Mouse (Mus musculus) ES-E14 (cell line): ENCODE results near the gene Olfr1254. TPM values are rescaled to one million over a fixed set of nuclear protein-coding genes. Genes with fewer than 3 reads are reported as not detected.

Source experiments
- DNase-seq: peaks from one replicate; pipeline ENCODE4 v3.0.0-alpha.2; 2013; ENCODE audit warnings: low read depth, low spot score
- H3K27ac ChIP-seq: 2 replicates; pipeline ENCODE4 v1.5.1; 2012; ENCODE audit warnings: low read depth, mild to moderate bottlenecking, low read length, moderate library complexity, mixed read lengths; ENCODE audit not compliant: poor library complexity, insufficient read depth, severe bottlenecking
- H3K36me3 ChIP-seq: 2 replicates; pipeline ENCODE4 v1.6.1; 2012; ENCODE audit warnings: mild to moderate bottlenecking, low read length, moderate library complexity, mixed read lengths; ENCODE audit not compliant: control insufficient read depth, poor library complexity, insufficient read depth, severe bottlenecking
- H3K4me1 ChIP-seq, 2 experiments: fragments of 150-350 bp in 1 of 2; sonication (generic) in 1 of 2; 2 replicates each; pipeline ENCODE4 v1.6.1; 2012; ENCODE audit warnings: low read length in 2 of 2, mild to moderate bottlenecking in 1 of 2, mixed read lengths in 1 of 2; ENCODE audit not compliant: control insufficient read depth in 2 of 2, insufficient read depth in 2 of 2, poor library complexity in 1 of 2
- H3K4me3 ChIP-seq, 2 experiments: fragments of 150-350 bp in 1 of 2; sonication (generic) in 1 of 2; 2 replicates each; pipeline ENCODE4 v1.5.1; 2012; ENCODE audit warnings: low read length in 2 of 2, low read depth in 1 of 2, mild to moderate bottlenecking in 1 of 2, mixed read lengths in 1 of 2; ENCODE audit not compliant: insufficient read depth in 1 of 2, poor library complexity in 1 of 2, severe bottlenecking in 1 of 2
- H3K9ac ChIP-seq: 2 replicates; pipeline ENCODE4 v1.6.1; 2012; ENCODE audit warnings: low read depth, mild to moderate bottlenecking, low read length, mixed read lengths; ENCODE audit not compliant: poor library complexity, insufficient read depth, severe bottlenecking
- H3K9me3 ChIP-seq: fragments of 150-350 bp; sonication (generic); 2 replicates; pipeline ENCODE4 v1.6.1; 2012; ENCODE audit warnings: low read depth, mild to moderate bottlenecking, low read length; ENCODE audit not compliant: control insufficient read depth, insufficient read depth
- CHD2 ChIP-seq: IDR thresholded peaks from 2 replicates; pipeline ENCODE4 v1.6.1; 2014; ENCODE audit warnings: mild to moderate bottlenecking, low read depth, low read length, inconsistent platforms
- HCFC1 ChIP-seq: IDR thresholded peaks from 2 replicates; pipeline ENCODE4 v1.6.1; 2012; ENCODE audit warnings: low read length, inconsistent platforms, borderline replicate concordance; ENCODE audit not compliant: insufficient read depth
- MAFK ChIP-seq: IDR thresholded peaks from 2 replicates; pipeline ENCODE4 v1.6.1; 2014; ENCODE audit warnings: mild to moderate bottlenecking, low read depth, low read length, inconsistent platforms; ENCODE audit not compliant: insufficient read depth
- ZC3H11A ChIP-seq: IDR thresholded peaks from 2 replicates; pipeline ENCODE4 v1.6.1; 2012; ENCODE audit warnings: low read depth, mild to moderate bottlenecking, inconsistent platforms, low read length, borderline replicate concordance
- ZNF384 ChIP-seq: IDR thresholded peaks from 2 replicates; pipeline ENCODE4 v1.6.1; 2012; ENCODE audit warnings: low read depth, low read length, inconsistent platforms
- in situ Hi-C, 2 experiments: fragments of 600-800 bp; cut with MboI; formaldehyde crosslinking; loops; one replicate each; pipeline ENCODE4 v1.15.1; 2025; ENCODE audit warnings: low sequenced_read_pairs in 2 of 2, inconsistent platforms in 1 of 2; ENCODE audit not compliant: unreplicated experiment in 2 of 2
- total RNA-seq: library from RNA; depleted of rRNA; stranded (reverse); fragments of 300-350 nt; gene quantifications from 2 replicates; pipeline ENCODE4 v1.2.3, GENCODE M21; 2012; rRNA removed

Gene Olfr1254
- total RNA-seq, 1 experiment, result not detected

GRCm38 (mm10) chr2:89799583-89799982 is 6.2 kb upstream of the Olfr1254 start:
- TF ChIP-seq MAFK (no peak), ZC3H11A (no peak), HCFC1 (no peak), CHD2 (no peak), ZNF384 (no peak)
- in situ Hi-C loops, result no loop called here
- Histone ChIP-seq H3K4me3 (no peak overlapping the region), H3K9me3 (no peaks in the 10 kb centered on the region), H3K36me3 (no peaks in the 10 kb centered on the region), H3K27ac (no peak overlapping the region), H3K4me1 (no peaks in the 10 kb centered on the region), H3K9ac (no peak overlapping the region)
- no peak for DNase-seq

GRCm38 (mm10) chr2:89756990-89757389 is 36.4 kb downstream of the Olfr1254 start, which contains the start of gene Olfr1253:
Gene Olfr1253, minus strand, starts transcription at chr2:89757090.
- Histone ChIP-seq H3K27ac (no peak within 1 kb of the TSS), H3K4me1 (no peaks in the 10 kb centered on the region), H3K4me3 (no peak within 1 kb of the TSS), H3K36me3 (no peaks in the 10 kb centered on the region), H3K9ac (no peak within 1 kb of the TSS), H3K9me3 (no peaks in the 10 kb centered on the region)
- TF ChIP-seq HCFC1, result no peak
- TF ChIP-seq CHD2, result no peak
- TF ChIP-seq MAFK, result no peak
- TF ChIP-seq ZC3H11A, result no peak
- no peak for TF ChIP-seq ZNF384
- in situ Hi-C loops, result no loop called here
- no peak for DNase-seq

Other genes with a start within 250 kb of the Olfr1254 start
- gene Olfr1245, start 215.2 kb downstream of the Olfr1254 start, total RNA-seq, result not detected in 2 replicates
- gene Olfr1246, start 200.5 kb downstream of the Olfr1254 start, total RNA-seq, result not detected in 2 replicates
- not detected in 2 replicates for gene Olfr1247, start 179.5 kb downstream of the Olfr1254 start, total RNA-seq
- gene Olfr1248, start 175.4 kb downstream of the Olfr1254 start, total RNA-seq, result not detected in 2 replicates
- gene Olfr1249, start 158.6 kb downstream of the Olfr1254 start, total RNA-seq, result not detected in 2 replicates
- gene Olfr1250, start 132.2 kb downstream of the Olfr1254 start, total RNA-seq, result not detected in 2 replicates
- gene Olfr1251, start 121.7 kb downstream of the Olfr1254 start, total RNA-seq, result not detected in 2 replicates
- not detected in 2 replicates for gene Olfr1252, start 68.6 kb downstream of the Olfr1254 start, total RNA-seq
- gene Olfr1253, start 36.5 kb downstream of the Olfr1254 start, total RNA-seq, result not detected in 2 replicates
- gene Olfr1255, start 18.4 kb upstream of the Olfr1254 start, total RNA-seq, result not detected in 2 replicates
- gene Olfr1256, start 47.9 kb upstream of the Olfr1254 start, total RNA-seq, result not detected in 2 replicates
- not detected in 2 replicates for gene Olfr48, start 54.6 kb upstream of the Olfr1254 start, total RNA-seq
- gene Olfr1257, start 84.8 kb upstream of the Olfr1254 start, total RNA-seq, result not detected in 2 replicates
- gene Olfr1258, start 133.7 kb upstream of the Olfr1254 start, total RNA-seq, result not detected in 2 replicates
- not detected in 2 replicates for gene Olfr1259, start 155.0 kb upstream of the Olfr1254 start, total RNA-seq
- not detected in 2 replicates for gene Olfr1260, start 180.7 kb upstream of the Olfr1254 start, total RNA-seq
- gene Olfr1261, start 197.6 kb upstream of the Olfr1254 start, total RNA-seq, result not detected in 2 replicates
- gene Olfr1262, start 206.5 kb upstream of the Olfr1254 start, total RNA-seq, result not detected in 2 replicates
- not detected in 2 replicates for gene Olfr1263, start 218.5 kb upstream of the Olfr1254 start, total RNA-seq
- gene Olfr1264, start 232.0 kb upstream of the Olfr1254 start, total RNA-seq, result not detected in 2 replicates
- not detected in 2 replicates for gene Olfr1265, start 241.7 kb upstream of the Olfr1254 start, total RNA-seq